Mouse (Mus musculus) neural tube, embryonic 12.5 days (tissue): Measurements from ENCODE around the gene Skint1. TPM values are rescaled to one million over a fixed set of nuclear protein-coding genes. Genes with fewer than 3 reads are reported as not detected.
"Not testable (repeated sequence)": the region's sequence is repeated elsewhere in the genome, so short reads cannot be mapped to it uniquely, and the experiment has no call there.

ENCODE experiments used
- ATAC-seq: fragments of 200-750 bp; cut with Nextera tagmentation; 2 replicates; pipeline ENCODE4 v1.8.0; 2017; ENCODE audit warnings: low read depth, mild to moderate bottlenecking, moderate TSS enrichment, moderate library complexity; ENCODE audit not compliant: low FRiP score
- H3K27ac ChIP-seq: fragments of 300-500 bp; sonication (generic); 2 replicates; pipeline ENCODE4 v1.5.1; 2016
- H3K27me3 ChIP-seq: fragments of 300-500 bp; sonication (generic); replicated peaks from 2 replicates; pipeline ENCODE4 v1.6.1; 2016; ENCODE audit warnings: mild to moderate bottlenecking
- H3K36me3 ChIP-seq: fragments of 300-500 bp; sonication (generic); 2 replicates; pipeline ENCODE4 v1.6.1; 2016; ENCODE audit warnings: mild to moderate bottlenecking
- H3K4me1 ChIP-seq: fragments of 300-500 bp; sonication (generic); 2 replicates; pipeline ENCODE4 v1.6.1; 2016
- H3K4me2 ChIP-seq: fragments of 300-500 bp; sonication (generic); replicated peaks from 2 replicates; pipeline ENCODE4 v1.6.1; 2016; ENCODE audit warnings: mild to moderate bottlenecking
- H3K4me3 ChIP-seq: fragments of 300-500 bp; sonication (generic); 2 replicates; pipeline ENCODE4 v1.5.1; 2016
- H3K9ac ChIP-seq: fragments of 300-500 bp; sonication (generic); 2 replicates; pipeline ENCODE4 v1.6.1; 2016; ENCODE audit warnings: mild to moderate bottlenecking
- H3K9me3 ChIP-seq: fragments of 300-500 bp; sonication (generic); 2 replicates; pipeline ENCODE4 v1.6.1; 2016; ENCODE audit warnings: mild to moderate bottlenecking
- WGBS: fragments of 180-500 bp; shearing (Covaris S2); methylation state at CpG from one replicate; pipeline ENCODE4 v1.1.7; 2016; 5-methylcytosine and 5-hydroxymethylcytosine counted together
- polyA plus RNA-seq: library from polyadenylated mRNA; unstranded; fragments of >200 nt; fragmentation: Nextera tagmentation; extraction: Ambion mirVana; gene quantifications from 2 replicates; pipeline ENCODE4 v1.2.1, GENCODE M21; 2016

Skint1 gene
- not detected in 2 replicates for polyA plus RNA-seq

GRCm38 (mm10) chr4:112005969-112006368, at the start of gene Skint1:
Gene Skint1 (plus strand): TSS chr4:112006269.
- no peaks in the 10 kb centered on the region for H3K27me3 ChIP-seq
- H3K4me1 ChIP-seq = no peaks in the 10 kb centered on the region
- H3K9ac ChIP-seq = no peak within 1 kb of the TSS
- no peak within 1 kb of the TSS for H3K4me2 ChIP-seq
- H3K9me3 ChIP-seq = no peaks in the 10 kb centered on the region
- H3K36me3 ChIP-seq = no peaks in the 10 kb centered on the region
- no peak within 1 kb of the TSS for H3K4me3 ChIP-seq
- no peak within 1 kb of the TSS for H3K27ac ChIP-seq
- ATAC-seq = no peak

GRCm38 (mm10) chr4:111961309-111961708, 44.8 kb upstream of the Skint1 start:
- Histone ChIP-seq H3K27me3 (no peaks in the 10 kb centered on the region), H3K36me3 (no peaks in the 10 kb centered on the region), H3K4me1 (no peaks in the 10 kb centered on the region), H3K4me3 (no peak overlapping the region), H3K27ac (no peak overlapping the region), H3K4me2 (no peak overlapping the region), H3K9me3 (no peaks in the 10 kb centered on the region), H3K9ac (no peak overlapping the region)
- no peak for ATAC-seq
- WGBS = 28% methylated on average over 1 of the region's 1 CpGs

- not testable (repeated sequence) for H3K27me3 ChIP-seq, H3K9me3 ChIP-seq, H3K27ac ChIP-seq, ATAC-seq, H3K36me3 ChIP-seq, H3K4me1 ChIP-seq, H3K4me3 ChIP-seq, H3K4me2 ChIP-seq, H3K9ac ChIP-seq
- 85% methylated on average over 1 of the region's 1 CpGs for WGBS
Observed at GRCm38 (mm10) chr4:111963241-111963640, 42.8 kb upstream of the Skint1 start.

- no peaks in the 10 kb centered on the region for H3K27me3 ChIP-seq
- no peak overlapping the region for H3K9ac ChIP-seq
- H3K4me2 ChIP-seq = no peak overlapping the region
- no peak overlapping the region for H3K27ac ChIP-seq
- no peaks in the 10 kb centered on the region for H3K9me3 ChIP-seq
- no peaks in the 10 kb centered on the region for H3K4me1 ChIP-seq
- no peaks in the 10 kb centered on the region for H3K36me3 ChIP-seq
- 86% methylated on average over 3 of the region's 3 CpGs for WGBS
- no peak for ATAC-seq
- no peak overlapping the region for H3K4me3 ChIP-seq
Observed at GRCm38 (mm10) chr4:111963669-111964068, 42.4 kb upstream of the Skint1 start.

- no peaks in the 10 kb centered on the region for H3K4me1 ChIP-seq
- no peak for ATAC-seq
- 92% methylated on average over 1 of the region's 1 CpGs for WGBS
Observed at GRCm38 (mm10) chr4:111972623-111973022, 33.4 kb upstream of the Skint1 start, which contains the start of gene Skint7. Gene Skint7 (plus strand): TSS chr4:111972923.

GRCm38 (mm10) chr4:112071716-112072115, 65.6 kb downstream of the Skint1 start, which contains the start of gene Skint4:
Gene Skint4 (plus strand): TSS chr4:112072016.
- H3K27ac ChIP-seq = no peak within 1 kb of the TSS
- no peaks in the 10 kb centered on the region for H3K27me3 ChIP-seq
- H3K9me3 ChIP-seq = no peaks in the 10 kb centered on the region
- no peak within 1 kb of the TSS for H3K4me3 ChIP-seq
- no peak for ATAC-seq
- H3K9ac ChIP-seq = no peak within 1 kb of the TSS
- no peak within 1 kb of the TSS for H3K4me2 ChIP-seq
- H3K36me3 ChIP-seq = no peaks in the 10 kb centered on the region
- no peaks in the 10 kb centered on the region for H3K4me1 ChIP-seq

More at GRCm38 (mm10) chr4:111972623-111973022, 33.4 kb upstream of the Skint1 start, which contains the start of gene Skint7:
- H3K27me3 ChIP-seq = no peaks in the 10 kb centered on the region
- H3K27ac ChIP-seq = no peak within 1 kb of the TSS
- H3K9ac ChIP-seq = no peak within 1 kb of the TSS
- no peaks in the 10 kb centered on the region for H3K9me3 ChIP-seq
- H3K4me2 ChIP-seq = no peak within 1 kb of the TSS
- H3K4me3 ChIP-seq = no peak within 1 kb of the TSS
- H3K36me3 ChIP-seq = no peaks in the 10 kb centered on the region

Other genes with a start within 250 kb of the Skint1 start
- gene Slc5a9, start 103.4 kb upstream of the Skint1 start, polyA plus RNA-seq = not detected in 2 replicates
- not detected in 2 replicates for gene Skint8, start 86.9 kb upstream of the Skint1 start, polyA plus RNA-seq
- not detected in 2 replicates for gene Skint7, start 33.3 kb upstream of the Skint1 start, polyA plus RNA-seq
- not detected in 2 replicates for gene Skint4, start 65.7 kb downstream of the Skint1 start, polyA plus RNA-seq
- gene Skint3, start 226.0 kb downstream of the Skint1 start, polyA plus RNA-seq = not detected in 2 replicates